Mouse (Mus musculus): Measurements from ENCODE around the gene Prkaa1.
"Not testable (repeated sequence)": the region's sequence is repeated elsewhere in the genome, so short reads cannot be mapped to it uniquely, and the experiment has no call there.

The Prkaa1 gene

DNA sequence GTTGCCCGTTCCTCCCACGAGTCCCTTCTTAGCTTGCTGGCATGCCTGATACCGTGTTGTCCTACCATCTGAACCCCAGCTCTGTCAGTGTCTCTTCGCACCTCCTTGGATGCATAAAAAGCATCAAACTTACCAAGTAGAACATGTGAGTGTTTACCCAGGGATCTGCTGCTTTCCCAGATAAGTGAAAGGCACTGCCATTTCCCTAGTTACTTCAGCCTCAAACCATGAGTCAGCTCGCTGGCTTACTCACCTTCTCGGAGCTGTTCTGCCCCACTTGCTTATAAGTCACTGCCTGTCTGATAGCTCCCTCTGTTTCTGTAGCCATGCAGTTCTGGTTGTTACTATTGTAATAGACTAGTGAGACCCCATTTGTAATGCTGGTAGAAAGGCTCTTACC, 50.8 kb downstream of the Prkaa1 start:
- H3K9me3 ChIP-seq (ENCODE audit: low read length): no peaks in the 10 kb centered on the region
- peaks cover 5% of the 10 kb centered on the region for H3K4me1 ChIP-seq (replicated peaks; ENCODE audit: low read depth, low read length)
- H3K36me3 ChIP-seq (ENCODE audit: insufficient read depth, low read length): peaks cover 75% of the 10 kb centered on the region
- TF ChIP-seq NANOG (IDR thresholded peaks at IDR 0.05; ENCODE audit: borderline replicate concordance, low read length): no peak
- no peak for TF ChIP-seq CTCF (conservative IDR thresholded peaks at IDR 0.05; ENCODE audit: low read length)
- H3K4me3 ChIP-seq (replicated peaks; ENCODE audit: low read length): no peak overlapping the region
- no peaks in the 10 kb centered on the region for H3K27me3 ChIP-seq (ENCODE audit: insufficient read depth, low read length)

DNA sequence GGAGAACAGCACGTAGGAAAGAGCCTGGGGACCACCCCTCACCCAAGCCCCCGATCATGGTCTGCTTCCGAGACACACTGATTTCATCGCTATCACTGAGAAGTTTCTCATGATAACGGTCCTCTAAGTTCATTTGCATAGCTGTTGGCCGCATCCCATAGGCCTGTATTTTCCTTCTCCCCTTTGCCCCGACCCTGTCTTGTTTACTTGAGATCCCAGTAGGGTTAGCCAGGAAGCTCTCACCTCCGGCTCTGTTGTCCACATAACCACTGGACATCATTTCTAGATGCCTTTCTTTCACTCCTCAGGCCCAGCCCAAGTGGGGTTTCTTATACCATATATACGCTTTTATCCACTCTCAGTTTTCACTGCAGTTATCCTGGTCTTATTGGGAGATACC, 51.3 kb downstream of the Prkaa1 start:
- no peaks in the 10 kb centered on the region for H3K9me3 ChIP-seq (ENCODE audit: low read length)
- TF ChIP-seq CTCF (conservative IDR thresholded peaks at IDR 0.05; ENCODE audit: low read length) (no peak), POU5F1 (IDR thresholded peaks at IDR 0.05; ENCODE audit: borderline replicate concordance, low read length) (no peak), NANOG (IDR thresholded peaks at IDR 0.05; ENCODE audit: borderline replicate concordance, low read length) (no peak)
- H3K36me3 ChIP-seq (ENCODE audit: insufficient read depth, low read length): peaks cover 71% of the 10 kb centered on the region
- peaks cover 3% of the 10 kb centered on the region; the same call in 1 of the 2 replicates for H3K4me1 ChIP-seq (replicated peaks; ENCODE audit: low read depth, low read length)
- no peak overlapping the region for H3K4me3 ChIP-seq (replicated peaks; ENCODE audit: low read length)
- H3K27me3 ChIP-seq (ENCODE audit: insufficient read depth, low read length): no peaks in the 10 kb centered on the region

DNA sequence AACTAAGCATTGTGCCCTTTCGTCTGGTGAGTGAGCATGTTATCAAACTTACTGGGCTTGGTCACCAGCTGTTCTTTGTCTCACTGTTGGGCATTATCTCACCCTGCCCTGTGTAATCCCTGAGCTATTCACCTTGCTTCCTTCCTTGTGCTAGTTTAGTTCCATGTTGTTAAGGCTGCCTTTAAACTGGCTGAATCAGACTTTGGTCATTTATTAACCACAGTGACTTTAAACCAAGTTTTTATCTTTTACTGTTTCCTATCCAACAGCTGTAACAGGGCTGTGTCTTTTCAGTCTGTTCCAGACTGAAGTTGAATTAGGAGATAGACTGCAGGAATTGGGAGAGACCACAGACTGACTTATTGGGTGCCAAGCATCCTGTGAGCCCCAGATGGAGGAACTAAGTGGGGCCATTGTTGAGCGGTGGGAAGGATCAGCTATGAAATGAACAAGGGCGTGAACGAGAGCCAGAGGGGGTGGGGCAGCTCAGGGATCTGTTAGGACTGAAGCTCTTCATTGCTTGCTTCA, 52.4 kb downstream of the Prkaa1 start:
- Histone ChIP-seq H3K4me3 (replicated peaks; ENCODE audit: low read length) (no peak overlapping the region), H3K9me3 (ENCODE audit: low read length) (no peaks in the 10 kb centered on the region), H3K36me3 (ENCODE audit: insufficient read depth, low read length) (peaks cover 66% of the 10 kb centered on the region), H3K27me3 (ENCODE audit: insufficient read depth, low read length) (no peaks in the 10 kb centered on the region), H3K4me1 (replicated peaks; ENCODE audit: low read depth, low read length) (peaks cover 3% of the 10 kb centered on the region; the same call in 1 of the 2 replicates)
- no peak for TF ChIP-seq CTCF (conservative IDR thresholded peaks at IDR 0.05; ENCODE audit: low read length)
- no peak for TF ChIP-seq NANOG (IDR thresholded peaks at IDR 0.05; ENCODE audit: borderline replicate concordance, low read length)
- no peak for TF ChIP-seq POU5F1 (IDR thresholded peaks at IDR 0.05; ENCODE audit: borderline replicate concordance, low read length)

DNA sequence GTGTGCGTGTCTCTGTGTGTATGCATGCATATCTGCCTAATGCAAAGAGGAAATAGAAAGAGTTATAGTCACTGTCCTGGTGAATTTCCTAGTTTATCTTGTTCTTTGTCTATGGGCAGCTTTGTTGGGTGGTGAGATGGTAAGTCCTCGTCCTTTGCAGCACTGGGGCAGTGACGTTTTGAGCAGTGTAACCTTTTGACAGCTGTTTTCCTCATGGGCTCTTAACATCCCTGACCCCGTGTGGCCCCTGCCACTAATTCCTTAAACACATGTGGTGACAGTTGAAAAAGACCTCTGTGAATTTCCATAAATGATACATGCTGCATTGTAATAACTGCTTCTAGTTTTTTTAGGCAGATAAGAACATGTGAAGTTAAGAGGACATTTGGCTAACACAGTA, 53.0 kb downstream of the Prkaa1 start:
- TF ChIP-seq CTCF (conservative IDR thresholded peaks at IDR 0.05; ENCODE audit: low read length) (no peak), POU5F1 (IDR thresholded peaks at IDR 0.05; ENCODE audit: borderline replicate concordance, low read length) (no peak), NANOG (IDR thresholded peaks at IDR 0.05; ENCODE audit: borderline replicate concordance, low read length) (no peak)
- no peaks in the 10 kb centered on the region for H3K27me3 ChIP-seq (ENCODE audit: insufficient read depth, low read length)

DNA sequence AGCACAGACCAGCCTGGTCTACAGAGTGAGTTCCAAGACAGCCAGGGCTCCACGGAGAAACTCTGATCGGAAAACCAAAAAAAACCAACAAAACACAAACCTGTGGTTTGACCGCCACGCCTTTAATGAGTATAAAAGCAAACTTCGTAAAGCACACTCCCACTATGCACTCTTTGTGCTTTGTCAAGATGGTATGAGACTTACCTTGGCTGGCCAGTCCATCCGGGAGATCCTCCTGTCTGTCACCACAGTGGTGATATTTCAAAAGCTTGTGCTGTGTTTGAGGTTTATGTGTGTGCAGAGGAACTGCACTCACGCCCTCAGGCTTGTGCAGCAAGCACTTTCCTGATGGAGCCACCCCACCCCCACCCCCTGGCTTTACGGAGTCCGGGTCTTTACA, 61.6 kb downstream of the Prkaa1 start:
- Histone ChIP-seq H3K4me1 (replicated peaks; ENCODE audit: low read depth, low read length) (peaks cover 5% of the 10 kb centered on the region), H3K27me3 (ENCODE audit: insufficient read depth, low read length) (no peaks in the 10 kb centered on the region), H3K36me3 (ENCODE audit: insufficient read depth, low read length) (peaks cover 20% of the 10 kb centered on the region), H3K4me3 (replicated peaks; ENCODE audit: low read length) (no peak overlapping the region), H3K9me3 (ENCODE audit: low read length) (no peaks in the 10 kb centered on the region)
- TF ChIP-seq NANOG (IDR thresholded peaks at IDR 0.05; ENCODE audit: borderline replicate concordance, low read length): no peak
- no peak for TF ChIP-seq POU5F1 (IDR thresholded peaks at IDR 0.05; ENCODE audit: borderline replicate concordance, low read length)
- no peak for TF ChIP-seq CTCF (conservative IDR thresholded peaks at IDR 0.05; ENCODE audit: low read length)

More for the DNA sequence above, 53.0 kb downstream of the Prkaa1 start:
- Histone ChIP-seq H3K9me3 (ENCODE audit: low read length) (no peaks in the 10 kb centered on the region), H3K36me3 (ENCODE audit: insufficient read depth, low read length) (peaks cover 64% of the 10 kb centered on the region), H3K4me3 (replicated peaks; ENCODE audit: low read length) (no peak overlapping the region), H3K4me1 (replicated peaks; ENCODE audit: low read depth, low read length) (peaks cover 8% of the 10 kb centered on the region)

DNA sequence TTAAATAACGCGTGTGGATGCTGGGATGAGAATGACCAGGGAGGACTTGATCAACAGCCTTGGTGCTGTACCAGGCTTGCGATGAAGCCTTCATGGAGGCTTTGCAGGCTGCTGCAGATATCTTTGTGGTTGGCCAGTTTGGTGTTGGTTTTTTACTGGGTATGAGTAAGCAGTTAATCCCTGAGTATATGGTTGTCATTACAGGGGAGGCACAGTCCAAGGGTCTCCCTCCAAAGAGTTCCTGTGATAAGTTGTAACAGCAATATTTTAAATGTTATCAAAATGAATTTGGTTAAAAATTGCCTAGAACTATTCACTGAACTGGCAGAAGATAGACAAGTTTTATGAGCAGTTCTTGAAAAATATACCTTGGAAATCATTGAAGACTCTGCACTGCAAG, 65.5 kb downstream of the Prkaa1 start:
- TF ChIP-seq CTCF (conservative IDR thresholded peaks at IDR 0.05; ENCODE audit: low read length) (no peak), NANOG (IDR thresholded peaks at IDR 0.05; ENCODE audit: borderline replicate concordance, low read length) (no peak), POU5F1 (IDR thresholded peaks at IDR 0.05; ENCODE audit: borderline replicate concordance, low read length) (no peak)
- Histone ChIP-seq H3K9me3 (ENCODE audit: low read length) (no peaks in the 10 kb centered on the region), H3K36me3 (ENCODE audit: insufficient read depth, low read length) (peaks cover 35% of the 10 kb centered on the region), H3K4me3 (replicated peaks; ENCODE audit: low read length) (no peak overlapping the region), H3K4me1 (replicated peaks; ENCODE audit: low read depth, low read length) (no peaks in the 10 kb centered on the region), H3K27me3 (ENCODE audit: insufficient read depth, low read length) (no peaks in the 10 kb centered on the region)

DNA sequence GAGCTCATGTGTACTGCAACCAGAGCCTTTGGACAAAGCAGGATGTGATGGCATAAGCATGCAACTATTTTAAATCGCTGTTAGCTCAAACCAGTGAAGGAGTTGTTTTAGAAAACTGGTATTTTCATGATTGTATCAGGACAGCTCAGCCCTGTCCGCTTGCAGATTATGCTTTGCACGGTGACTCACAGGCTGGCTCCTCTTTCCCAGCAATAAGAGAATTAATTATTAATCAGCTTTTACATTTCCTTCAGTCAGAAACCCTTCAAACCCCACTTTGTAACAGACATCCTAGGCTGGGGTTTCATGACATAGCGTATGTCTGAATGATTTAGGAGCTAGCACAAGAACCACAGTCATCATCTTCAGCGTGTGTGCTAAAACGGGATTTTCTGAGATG, 76.8 kb downstream of the Prkaa1 start:
- Histone ChIP-seq H3K4me3 (replicated peaks; ENCODE audit: low read length) (no peak overlapping the region), H3K27me3 (ENCODE audit: insufficient read depth, low read length) (no peaks in the 10 kb centered on the region), H3K4me1 (replicated peaks; ENCODE audit: low read depth, low read length) (no peaks in the 10 kb centered on the region; the same call in 1 of the 2 replicates), H3K36me3 (ENCODE audit: insufficient read depth, low read length) (peaks cover 20% of the 10 kb centered on the region), H3K9me3 (ENCODE audit: low read length) (no peaks in the 10 kb centered on the region)
- TF ChIP-seq NANOG (IDR thresholded peaks at IDR 0.05; ENCODE audit: borderline replicate concordance, low read length) (no peak), POU5F1 (IDR thresholded peaks at IDR 0.05; ENCODE audit: borderline replicate concordance, low read length) (no peak), CTCF (conservative IDR thresholded peaks at IDR 0.05; ENCODE audit: low read length) (no peak)

DNA sequence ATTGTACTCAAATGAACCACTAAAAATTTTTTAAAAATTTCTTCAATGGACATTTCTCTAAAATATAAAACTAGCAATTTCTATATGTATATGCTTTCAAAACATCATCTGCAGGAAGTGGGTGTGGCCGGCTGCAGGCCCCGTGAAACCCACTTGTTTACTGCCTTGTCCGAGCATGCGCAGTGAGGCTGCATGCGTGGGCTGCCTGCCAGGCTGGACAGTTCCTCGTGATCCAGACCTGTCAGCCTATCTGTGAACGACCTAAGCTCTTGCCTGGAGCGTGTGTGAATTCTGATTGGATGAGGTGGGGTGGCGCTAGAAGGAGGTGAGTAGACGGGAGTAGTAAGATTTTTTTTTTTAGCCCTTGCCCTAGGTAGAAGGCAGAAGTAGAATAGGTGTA, 87.1 kb downstream of the Prkaa1 start:
- not testable (repeated sequence) for H3K36me3 ChIP-seq (ENCODE audit: insufficient read depth, low read length); H3K4me3 ChIP-seq (replicated peaks; ENCODE audit: low read length); H3K9me3 ChIP-seq (ENCODE audit: low read length); H3K27me3 ChIP-seq (ENCODE audit: insufficient read depth, low read length)
- peaks cover 24% of the 10 kb centered on the region for H3K4me1 ChIP-seq (replicated peaks; ENCODE audit: low read depth, low read length)
